Mouse (Mus musculus) central nervous system, embryonic 14 days (tissue): ENCODE results near the gene Zfr2. TPM values are rescaled to one million over a fixed set of nuclear protein-coding genes. Genes with fewer than 3 reads are reported as not detected.

Experiments
- polyA plus RNA-seq: library from polyadenylated mRNA; depleted of rRNA; stranded (reverse); fragments of >200 nt; gene quantifications from 2 replicates; pipeline ENCODE4 v1.2.3, GENCODE M21; 2012; rRNA removed

Gene Zfr2
- polyA plus RNA-seq = 56.2 and 61.9 TPM in 2 replicates

GRCm38 (mm10) chr10:81232580-81233225 is at the start of gene Zfr2:
Zfr2 (plus strand) TSS chr10:81233155.

GRCm38 (mm10) chr10:81183805-81184204 is 49.1 kb upstream of the Zfr2 start, which contains the start of gene 4930442H23Rik:
4930442H23Rik (minus strand) TSS chr10:81183849.

GRCm38 (mm10) chr10:81201807-81202758 is 30.9 kb upstream of the Zfr2 start, which contains the start of gene Nmrk2:
Nmrk2 (minus strand) TSS chr10:81202051.

GRCm38 (mm10) chr10:81230438-81231332 is 2.3 kb upstream of the Zfr2 start, which contains the start of gene Atcay:
Atcay (minus strand) TSS chr10:81230833.

DNA sequence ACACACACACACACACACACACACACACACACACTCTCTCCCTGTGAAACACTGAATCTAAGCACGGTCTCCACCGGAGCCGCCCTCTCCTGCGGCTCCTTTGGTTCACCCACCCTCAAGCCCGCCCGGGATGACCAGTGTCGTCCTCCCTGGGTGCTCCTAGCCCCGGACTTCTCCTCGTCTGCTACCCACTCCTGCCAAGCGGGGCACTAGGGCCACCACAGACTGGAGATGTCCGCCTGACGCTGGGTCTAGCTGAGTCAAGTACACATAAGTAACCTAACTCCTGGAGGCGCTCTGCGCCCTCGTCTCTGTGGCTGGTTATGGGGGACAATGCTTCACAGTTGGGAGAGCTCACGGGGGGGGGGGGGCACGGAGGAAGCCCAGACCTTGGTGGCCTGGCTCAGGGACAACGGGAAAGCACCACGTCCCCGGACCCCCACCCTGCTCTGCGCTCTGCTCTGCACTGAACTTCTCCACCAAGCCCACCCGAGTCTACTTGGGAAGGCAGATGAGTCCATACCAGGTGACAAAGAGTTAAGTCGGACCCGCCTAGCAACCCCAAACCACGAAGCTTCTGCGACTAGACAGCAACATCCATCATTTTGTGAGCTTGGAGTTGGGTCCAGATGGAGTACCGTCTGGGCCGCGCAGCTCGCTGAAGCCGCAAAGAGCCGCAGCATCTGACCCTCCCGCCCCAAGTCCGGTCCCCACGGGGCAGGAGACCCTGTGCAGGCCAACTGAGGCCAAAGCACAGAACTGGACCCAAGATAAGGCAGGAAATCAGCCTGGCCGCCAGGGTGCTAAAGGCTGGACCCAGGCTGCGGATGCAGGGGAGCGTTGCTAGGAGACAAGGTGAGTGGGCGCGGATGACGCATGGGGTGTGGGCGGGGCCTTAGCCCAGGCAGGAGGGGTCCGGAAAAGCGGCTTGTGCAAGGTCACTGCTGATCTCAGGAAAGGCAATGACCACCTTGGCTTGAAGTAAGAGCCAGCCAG is 19.8 kb downstream of the Zfr2 start, which contains the start of gene Matk:
Matk (plus strand) TSS at position 512 of the 996 bp plus-strand sequence.

GRCm38 (mm10) chr10:81266211-81267105 is 33.5 kb downstream of the Zfr2 start, which contains the start of the genes Mrpl54 and Apba3:
Mrpl54 (minus strand) TSS chr10:81266934.
Apba3 (plus strand) TSS chr10:81266960.

GRCm38 (mm10) chr10:81291511-81292104 is 58.7 kb downstream of the Zfr2 start, which contains the start of gene Tjp3:
Tjp3 (minus strand) TSS chr10:81291581.

GRCm38 (mm10) chr10:81292554-81293333 is 59.8 kb downstream of the Zfr2 start, which contains the start of gene Pip5k1c:
Pip5k1c (plus strand) TSS chr10:81292963.

Other genes starting within 250 kb of the Zfr2 start
- gene Gng7, start 218.2 kb upstream of the Zfr2 start, polyA plus RNA-seq = 10.9 and 12.3 TPM in 2 replicates
- gene Diras1, start 207.5 kb upstream of the Zfr2 start, polyA plus RNA-seq = 37.6 and 39.8 TPM in 2 replicates
- 53.7 and 54.5 TPM in 2 replicates for gene Slc39a3, start 195.7 kb upstream of the Zfr2 start, polyA plus RNA-seq
- 278 and 296 TPM in 2 replicates for gene Sgta, start 173.0 kb upstream of the Zfr2 start, polyA plus RNA-seq
- gene Thop1, start 163.1 kb upstream of the Zfr2 start, polyA plus RNA-seq = 68.1 and 69.3 TPM in 2 replicates
- 0.23 and 0.35 TPM in 2 replicates for gene Creb3l3, start 134.3 kb upstream of the Zfr2 start, polyA plus RNA-seq
- gene Map2k2, start 127.2 kb upstream of the Zfr2 start, polyA plus RNA-seq = 179 and 186 TPM in 2 replicates
- gene Zbtb7a, start 97.9 kb upstream of the Zfr2 start, polyA plus RNA-seq = 10.6 and 12.4 TPM in 2 replicates
- gene Pias4, start 65.2 kb upstream of the Zfr2 start, polyA plus RNA-seq = 41.9 and 42.9 TPM in 2 replicates
- 1,386 and 1,461 TPM in 2 replicates for gene Eef2, start 56.5 kb upstream of the Zfr2 start, polyA plus RNA-seq
- 78.9 and 87.7 TPM in 2 replicates for gene Dapk3, start 50.1 kb upstream of the Zfr2 start, polyA plus RNA-seq
- not detected in 2 replicates for gene 4930442H23Rik, start 49.3 kb upstream of the Zfr2 start, polyA plus RNA-seq
- gene Nmrk2, start 31.1 kb upstream of the Zfr2 start, polyA plus RNA-seq = 0.14 and 0.18 TPM in 2 replicates
- gene Atcay, start 2.3 kb upstream of the Zfr2 start, polyA plus RNA-seq = 103 and 115 TPM in 2 replicates
- 27.4 and 30.6 TPM in 2 replicates for gene Matk, start 19.8 kb downstream of the Zfr2 start, polyA plus RNA-seq
- gene Mrpl54, start 33.8 kb downstream of the Zfr2 start, polyA plus RNA-seq = 88.3 and 93.2 TPM in 2 replicates
- gene Apba3, start 33.8 kb downstream of the Zfr2 start, polyA plus RNA-seq = 42.9 and 51.3 TPM in 2 replicates
- 4.5 and 4.8 TPM in 2 replicates for gene Tjp3, start 58.4 kb downstream of the Zfr2 start, polyA plus RNA-seq
- 190 and 197 TPM in 2 replicates for gene Pip5k1c, start 59.8 kb downstream of the Zfr2 start, polyA plus RNA-seq
- 43.9 and 45.0 TPM in 2 replicates for gene Cactin, start 87.9 kb downstream of the Zfr2 start, polyA plus RNA-seq
- gene Tbxa2r, start 95.6 kb downstream of the Zfr2 start, polyA plus RNA-seq = 3.5 and 4.3 TPM in 2 replicates
- 0.04 and 0.13 TPM in 2 replicates for gene Gipc3, start 110.1 kb downstream of the Zfr2 start, polyA plus RNA-seq
- gene Hmg20b, start 117.3 kb downstream of the Zfr2 start, polyA plus RNA-seq = 68.8 and 75.6 TPM in 2 replicates
- gene Mfsd12, start 124.3 kb downstream of the Zfr2 start, polyA plus RNA-seq = 10.2 and 11.7 TPM in 2 replicates
- 0.14 and 0.44 TPM in 2 replicates for gene 4930404N11Rik, start 132.7 kb downstream of the Zfr2 start, polyA plus RNA-seq
- gene Fzr1, start 145.4 kb downstream of the Zfr2 start, polyA plus RNA-seq = 130 and 138 TPM in 2 replicates
- gene Dohh, start 151.3 kb downstream of the Zfr2 start, polyA plus RNA-seq = 65.9 and 67.3 TPM in 2 replicates
- 6.7 and 7.1 TPM in 2 replicates for gene Gm48551, start 151.3 kb downstream of the Zfr2 start, polyA plus RNA-seq
- 8.2 and 10.2 TPM in 2 replicates for gene Gm48552, start 155.8 kb downstream of the Zfr2 start, polyA plus RNA-seq
- gene Smim24, start 159.9 kb downstream of the Zfr2 start, polyA plus RNA-seq = 3.1 and 3.9 TPM in 2 replicates
- gene Nfic, start 222.5 kb downstream of the Zfr2 start, polyA plus RNA-seq = 11.0 and 17.7 TPM in 2 replicates
- gene Celf5, start 249.6 kb downstream of the Zfr2 start, polyA plus RNA-seq = 286 and 299 TPM in 2 replicates